Mouse (Mus musculus) effector memory CD4-positive, alpha-beta T cell, adult 5 months (primary cell): ENCODE results near the gene N4bp3. TPM values are rescaled to one million over a fixed set of nuclear protein-coding genes. Genes with fewer than 3 reads are reported as not detected.

ENCODE experiments used
- polyA plus RNA-seq: library from polyadenylated mRNA; unstranded; fragments of 100-300 nt; shearing (Covaris generic); gene quantifications from one replicate; pipeline ENCODE4 v1.2.1, GENCODE M21; 2017

The N4bp3 gene
- polyA plus RNA-seq: 8.2 TPM

DNA sequence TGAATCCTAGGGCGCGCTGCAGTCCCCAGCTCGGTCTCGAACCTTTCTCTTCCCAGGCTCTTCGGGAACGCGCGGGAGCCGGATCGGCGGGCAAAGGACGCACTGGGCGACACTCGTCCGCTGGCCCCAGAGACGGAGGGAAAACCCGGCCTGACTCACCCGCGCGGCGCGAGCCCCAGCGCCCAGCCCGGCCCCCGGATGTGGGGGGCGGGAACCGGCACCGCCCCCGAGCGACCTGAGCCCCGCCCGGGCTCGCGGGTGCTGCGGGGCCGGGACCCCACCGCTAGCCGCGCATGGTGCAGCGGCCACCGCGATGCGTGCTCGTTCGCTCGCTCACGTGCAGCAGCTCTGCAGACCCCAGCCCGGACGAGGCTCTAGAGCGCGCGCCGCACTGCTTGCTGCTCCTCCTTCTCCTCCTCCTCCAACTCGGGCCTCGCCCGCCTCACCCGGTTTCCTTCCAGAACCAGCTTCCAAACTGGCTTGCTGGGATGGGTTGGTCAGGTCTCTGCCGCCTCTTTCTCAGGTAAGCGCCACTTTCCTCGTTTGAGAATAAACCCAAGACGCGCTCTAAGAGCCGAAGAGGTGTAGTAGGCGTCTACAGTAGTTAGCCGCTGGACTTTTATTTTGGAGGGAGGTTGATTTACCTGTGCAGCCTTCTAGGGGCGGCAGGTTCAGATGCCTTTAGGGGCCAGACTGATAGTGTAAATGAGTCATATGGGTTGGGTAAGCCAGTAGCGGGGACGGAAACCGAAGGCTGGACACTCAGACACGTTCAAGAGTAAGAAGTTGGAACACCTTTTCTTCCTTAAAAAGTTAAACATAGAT lies at the start of gene N4bp3, which contains the start of gene D930048N14Rik:
Gene N4bp3, minus strand, starts transcription at position 152 of the 825 bp plus-strand sequence.
Gene D930048N14Rik, plus strand, starts transcription at position 264 of the 825 bp plus-strand sequence.

DNA sequence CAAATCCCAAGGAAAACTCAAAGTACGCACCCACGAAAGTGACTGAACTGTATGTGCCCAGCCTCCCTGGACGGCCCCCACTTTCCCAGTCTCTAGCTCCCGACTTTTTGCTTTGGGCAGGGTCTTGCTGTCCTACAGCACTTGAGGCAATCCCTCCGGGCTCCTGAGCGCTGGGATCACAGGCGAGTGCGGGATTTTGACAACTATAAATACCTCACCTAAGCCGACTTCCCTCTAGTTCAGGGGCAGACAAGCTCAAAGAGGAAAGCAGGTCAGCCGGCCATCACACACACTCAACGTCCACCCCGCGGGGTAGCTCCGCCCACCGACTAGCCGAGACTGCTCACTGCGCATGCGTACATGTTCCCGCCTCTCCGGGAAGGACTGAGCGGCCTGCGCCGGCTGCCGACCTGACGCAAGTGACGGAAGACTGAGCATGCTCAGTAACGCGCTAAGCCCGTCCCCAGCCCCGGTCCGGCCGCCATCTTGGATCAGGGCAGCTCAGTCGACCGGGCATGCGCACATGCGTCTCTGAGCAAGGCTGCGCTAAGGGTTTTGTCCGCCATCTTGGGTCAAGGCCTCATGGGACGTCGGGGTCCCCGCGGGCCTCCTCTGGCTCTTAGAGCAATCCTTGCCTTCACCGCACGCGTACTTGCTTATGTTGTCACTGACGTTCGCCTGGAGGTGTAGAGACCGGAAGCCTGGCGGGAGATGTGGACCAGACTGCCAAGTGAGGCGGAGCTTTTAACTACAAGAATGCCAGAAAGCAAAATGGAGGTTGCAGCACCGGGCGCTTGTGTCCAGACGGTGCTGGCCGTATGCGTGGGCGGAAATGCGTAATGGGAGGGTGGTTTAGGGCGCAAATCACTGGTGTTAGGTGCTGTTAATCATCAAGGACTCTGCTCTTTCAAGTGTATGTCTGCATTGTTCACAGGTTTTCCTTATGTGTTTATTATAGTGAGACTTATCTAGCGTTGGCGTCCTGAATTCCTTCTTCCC lies 38.0 kb upstream of the N4bp3 start, which contains the start of gene 0610009B22Rik:
Gene 0610009B22Rik, minus strand, starts transcription at position 545 of the 999 bp plus-strand sequence.

DNA sequence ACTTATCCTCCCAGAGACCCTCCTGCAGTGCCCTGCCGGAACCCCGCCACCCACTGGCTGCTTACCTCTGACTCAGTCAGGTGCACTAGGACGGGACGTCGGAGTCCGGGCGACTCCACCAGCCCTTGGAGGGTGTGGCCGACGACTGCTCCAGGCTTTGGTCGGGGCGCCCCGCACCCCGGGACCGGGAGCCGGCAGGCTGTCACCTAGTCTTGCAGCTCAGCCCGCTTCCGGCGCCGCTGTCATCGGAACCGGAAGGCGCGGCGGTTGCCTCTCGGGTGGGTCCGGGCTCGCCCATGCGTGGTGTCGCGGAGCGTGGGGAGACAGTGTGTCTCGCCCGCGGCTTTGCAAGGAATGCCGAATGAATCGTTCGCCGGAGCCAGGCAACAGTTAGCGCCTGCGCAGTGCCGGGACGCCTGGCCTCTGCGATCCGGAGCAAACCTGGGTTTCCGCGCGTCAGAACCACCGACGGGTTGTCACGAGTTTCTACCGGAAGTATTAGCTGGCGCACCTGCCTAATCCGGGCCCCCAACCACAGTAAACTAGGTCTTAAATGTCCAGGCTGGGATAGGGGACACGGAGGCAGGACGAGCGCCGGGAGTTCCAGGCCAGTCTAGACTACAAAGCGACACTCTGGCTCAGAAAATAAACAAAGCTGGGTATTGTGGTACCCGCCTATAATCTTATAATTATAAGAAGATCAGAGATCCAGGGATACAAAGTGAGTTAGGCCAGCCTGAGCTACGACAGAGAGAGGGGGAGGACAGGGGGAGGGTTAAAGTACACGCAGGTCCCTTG lies 14.9 kb downstream of the N4bp3 start, which contains the start of gene Rmnd5b:
Gene Rmnd5b, minus strand, starts transcription at position 372 of the 798 bp plus-strand sequence.

DNA sequence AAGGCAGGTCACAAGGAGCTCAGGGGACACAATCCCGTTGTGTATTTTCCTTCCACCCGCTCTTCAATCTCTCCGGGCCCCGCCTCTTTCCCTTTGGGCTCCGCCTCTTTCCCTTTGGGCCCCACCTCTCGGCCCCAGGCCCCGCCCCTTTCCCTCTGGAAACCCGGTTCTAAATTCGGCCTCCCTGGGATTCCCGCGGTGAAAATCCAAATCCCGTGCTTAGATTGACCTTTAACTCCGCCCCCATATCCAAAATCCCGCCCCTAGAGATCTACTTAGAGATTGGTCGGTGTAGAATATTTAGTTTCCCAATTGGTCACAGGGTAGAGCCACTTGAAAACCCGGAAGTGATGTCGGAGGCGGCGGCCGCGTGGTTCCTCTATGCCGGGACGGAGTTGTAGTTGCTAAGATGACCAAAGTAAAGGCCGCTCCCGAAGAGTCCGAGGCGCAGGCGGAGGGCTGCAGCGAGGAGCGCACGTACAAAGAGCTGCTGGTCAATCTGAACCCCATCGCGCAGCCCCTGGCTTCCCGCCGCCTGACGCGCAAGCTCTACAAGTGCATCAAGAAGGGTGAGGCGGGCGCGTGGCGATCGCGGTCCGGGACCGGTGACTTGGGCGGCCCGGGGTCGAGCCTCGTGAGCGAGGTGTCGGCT lies 31.1 kb downstream of the N4bp3 start, which contains the start of gene Nhp2:
Gene Nhp2, plus strand, starts transcription at position 327 of the 652 bp plus-strand sequence.

DNA sequence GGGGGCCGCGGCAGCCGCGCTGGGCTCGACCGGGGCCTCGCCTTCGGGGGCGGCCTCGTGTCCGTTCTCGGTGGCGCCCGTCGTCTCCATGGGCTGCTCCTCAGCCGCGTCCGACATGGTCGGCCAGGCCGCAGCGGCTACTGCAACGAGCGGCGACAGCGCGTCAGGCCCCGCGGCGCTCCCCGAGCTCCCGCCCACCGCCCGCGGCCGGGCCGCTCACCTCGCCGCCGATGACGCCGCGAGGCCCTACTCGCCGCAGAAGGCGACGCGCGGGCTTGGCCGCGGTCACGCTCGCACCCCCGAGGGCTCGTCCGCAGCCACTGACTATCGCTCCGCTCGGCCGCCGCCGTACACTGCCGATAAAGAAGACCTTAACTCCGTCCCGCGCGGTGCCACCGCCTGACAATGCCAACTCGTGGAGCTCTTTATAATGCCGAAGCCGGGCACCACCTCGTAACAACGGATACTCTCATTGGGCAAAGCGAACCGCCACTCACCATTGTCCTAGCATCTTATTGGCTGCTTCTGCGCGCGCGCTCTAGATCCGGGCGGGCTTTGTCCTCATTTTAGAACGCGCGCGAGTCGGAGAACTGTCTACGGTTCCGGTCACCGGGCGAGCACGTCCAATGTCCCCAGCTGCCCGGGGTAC lies 44.1 kb downstream of the N4bp3 start, which contains the start of gene Hnrnpab:
Gene Hnrnpab, minus strand, starts transcription at position 401 of the 649 bp plus-strand sequence.

Other genes with a start within 250 kb of the N4bp3 start
- 17.5 TPM for gene Phykpl, start 66.1 kb downstream of the N4bp3 start, polyA plus RNA-seq
- 493 TPM for gene Hnrnpab, start 44.0 kb downstream of the N4bp3 start, polyA plus RNA-seq
- 51.1 TPM for gene Nhp2, start 31.1 kb downstream of the N4bp3 start, polyA plus RNA-seq
- 67.4 TPM for gene Rmnd5b, start 14.9 kb downstream of the N4bp3 start, polyA plus RNA-seq
- 0.50 TPM for gene D930048N14Rik, start 112 bp upstream of the N4bp3 start, polyA plus RNA-seq
- gene 0610009B22Rik, start 38.0 kb upstream of the N4bp3 start, polyA plus RNA-seq: 5.4 TPM
- gene Sec24a, start 112.8 kb upstream of the N4bp3 start, polyA plus RNA-seq: 33.1 TPM
- 73.8 TPM for gene Sar1b, start 112.8 kb upstream of the N4bp3 start, polyA plus RNA-seq
- gene Jade2, start 206.8 kb upstream of the N4bp3 start, polyA plus RNA-seq: 7.7 TPM